Mouse (Mus musculus) heart, embryonic 12.5 days (tissue): ENCODE results near the gene Hspb8. TPM values are rescaled to one million over a fixed set of nuclear protein-coding genes. Genes with fewer than 3 reads are reported as not detected.
"Not testable (repeated sequence)": the region's sequence is repeated elsewhere in the genome, so short reads cannot be mapped to it uniquely, and the experiment has no call there.

Experiments used
- ATAC-seq: fragments of 200-750 bp; cut with Nextera tagmentation; 2 replicates; pipeline ENCODE4 v1.8.0; 2017; ENCODE audit warnings: moderate TSS enrichment, moderate library complexity; ENCODE audit not compliant: insufficient number of reproducible peaks, low FRiP score
- H3K27ac ChIP-seq: fragments of 300-500 bp; sonication (generic); 2 replicates; pipeline ENCODE4 v1.5.1; 2016; ENCODE audit warnings: mild to moderate bottlenecking, moderate library complexity; ENCODE audit not compliant: poor library complexity, severe bottlenecking
- H3K27me3 ChIP-seq: fragments of 300-500 bp; sonication (generic); replicated peaks from 2 replicates; pipeline ENCODE4 v1.6.1; 2016; ENCODE audit warnings: mild to moderate bottlenecking, moderate library complexity
- H3K36me3 ChIP-seq: fragments of 300-500 bp; sonication (generic); 2 replicates; pipeline ENCODE4 v1.6.1; 2016; ENCODE audit warnings: mild to moderate bottlenecking, moderate library complexity
- H3K4me1 ChIP-seq: fragments of 300-500 bp; sonication (generic); replicated peaks from 2 replicates; pipeline ENCODE4 v1.6.1; 2016; ENCODE audit warnings: mild to moderate bottlenecking
- H3K4me2 ChIP-seq: fragments of 300-500 bp; sonication (generic); 2 replicates; pipeline ENCODE4 v1.6.1; 2016; ENCODE audit warnings: mild to moderate bottlenecking, moderate library complexity
- H3K4me3 ChIP-seq: fragments of 300-500 bp; sonication (generic); 2 replicates; pipeline ENCODE4 v1.5.1; 2016; ENCODE audit warnings: mild to moderate bottlenecking
- H3K9ac ChIP-seq: fragments of 300-500 bp; sonication (generic); 2 replicates; pipeline ENCODE4 v1.6.1; 2016; ENCODE audit warnings: mild to moderate bottlenecking, moderate library complexity
- H3K9me3 ChIP-seq: fragments of 300-500 bp; sonication (generic); replicated peaks from 2 replicates; pipeline ENCODE4 v1.6.1; 2016; ENCODE audit warnings: mild to moderate bottlenecking, moderate library complexity
- WGBS: fragments of 180-500 bp; shearing (Covaris S2); methylation state at CpG from one replicate; pipeline ENCODE4 v1.1.7; 2016; 5-methylcytosine and 5-hydroxymethylcytosine counted together
- polyA plus RNA-seq: library from polyadenylated mRNA; unstranded; fragments of >200 nt; fragmentation: Nextera tagmentation; extraction: Ambion mirVana; gene quantifications from 2 replicates; pipeline ENCODE4 v1.2.1, GENCODE M21; 2016

Gene Hspb8
- polyA plus RNA-seq, 1 experiment from 2014 or later: 37.9 TPM

DNA sequence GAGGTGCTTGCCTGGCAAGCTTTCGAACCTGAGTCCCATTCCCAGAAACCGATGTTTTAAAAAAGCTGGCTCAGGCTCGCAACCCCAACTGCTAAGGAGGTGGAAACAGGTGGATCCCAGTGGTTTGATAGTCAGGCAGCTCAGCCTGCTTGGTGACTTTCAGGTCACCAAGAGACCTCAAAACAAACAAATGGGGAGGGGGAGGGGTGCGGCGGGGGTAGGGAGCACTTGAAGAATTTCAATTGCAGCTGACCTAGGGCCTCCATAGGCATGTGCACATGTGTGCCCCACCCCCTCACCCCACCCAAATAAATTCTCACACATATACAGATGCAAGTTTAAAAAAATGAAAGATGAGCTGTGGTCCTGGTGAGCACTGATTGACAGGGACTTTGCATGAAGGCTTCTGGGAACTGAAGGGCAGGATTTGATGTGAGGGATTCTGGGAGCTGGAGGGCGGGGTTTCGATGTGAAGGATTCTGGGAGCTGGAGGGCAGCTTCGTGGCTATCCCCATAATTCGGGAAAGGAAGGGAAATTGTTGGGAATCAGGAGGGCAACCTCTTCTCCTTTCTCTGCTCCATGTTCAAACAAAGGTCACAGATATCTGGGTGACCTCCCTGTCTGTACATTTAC lies 35.2 kb downstream of the Hspb8 start:
- no peak overlapping the region for H3K4me2 ChIP-seq
- no peak overlapping the region for H3K27ac ChIP-seq
- H3K4me3 ChIP-seq: no peak overlapping the region
- WGBS: 69% methylated on average over 9 of the region's 9 CpGs
- no peak overlapping the region for H3K9ac ChIP-seq
- H3K4me1 ChIP-seq: peaks cover 13% of the 10 kb centered on the region
- H3K27me3 ChIP-seq: no peaks in the 10 kb centered on the region
- no peaks in the 10 kb centered on the region for H3K9me3 ChIP-seq
- no peak for ATAC-seq
- H3K36me3 ChIP-seq: no peaks in the 10 kb centered on the region

DNA sequence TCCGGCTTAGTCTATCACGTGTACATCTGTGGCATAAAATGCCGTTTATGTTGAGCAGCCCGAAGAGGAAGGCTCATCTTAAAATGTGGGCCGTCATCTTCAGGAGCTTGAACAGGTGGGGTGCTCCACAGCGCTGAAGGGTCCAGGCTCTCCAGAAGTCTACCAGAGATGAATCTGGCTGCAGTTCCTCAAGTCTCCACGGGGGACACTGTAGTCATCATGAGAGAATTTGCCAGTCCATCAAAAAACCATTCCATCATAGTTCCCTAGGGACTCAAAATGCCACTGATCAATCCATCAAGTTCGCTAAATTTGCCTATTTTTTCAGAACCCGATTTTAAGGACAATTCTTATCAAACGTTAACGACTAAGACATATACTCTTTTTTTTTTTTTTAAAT lies 36.6 kb downstream of the Hspb8 start:
- Histone ChIP-seq H3K9ac (no peak overlapping the region), H3K27ac (no peak overlapping the region), H3K4me1 (peaks cover 13% of the 10 kb centered on the region), H3K27me3 (no peaks in the 10 kb centered on the region), H3K4me3 (no peak overlapping the region), H3K4me2 (no peak overlapping the region), H3K36me3 (no peaks in the 10 kb centered on the region), H3K9me3 (no peaks in the 10 kb centered on the region)
- ATAC-seq: no peak
- 40% methylated on average over 11 of the region's 11 CpGs for WGBS

DNA sequence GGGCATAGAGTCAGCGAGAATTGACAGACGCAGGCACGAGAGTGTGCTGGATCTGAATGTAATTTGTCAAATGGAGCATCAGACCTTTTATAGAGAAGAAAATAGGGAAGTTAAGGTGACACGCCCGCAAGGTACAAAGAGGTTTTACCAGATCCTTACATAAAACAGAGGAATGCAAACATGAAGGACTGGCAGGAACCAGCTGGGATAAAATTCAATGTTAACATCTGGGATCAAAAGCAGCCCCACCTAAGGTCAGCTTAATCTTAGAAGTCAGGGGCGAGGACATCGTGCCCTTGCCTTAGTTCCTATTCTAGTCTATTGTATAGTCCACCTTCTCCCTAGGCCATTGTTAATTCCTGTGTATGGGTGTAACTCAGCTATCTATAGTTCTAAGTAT lies 40.0 kb downstream of the Hspb8 start:
- not testable (repeated sequence) for H3K4me2 ChIP-seq, H3K4me1 ChIP-seq, H3K27ac ChIP-seq, ATAC-seq, H3K4me3 ChIP-seq, H3K36me3 ChIP-seq, H3K27me3 ChIP-seq, H3K9me3 ChIP-seq, H3K9ac ChIP-seq
- 90% methylated on average over 7 of the region's 7 CpGs for WGBS

DNA sequence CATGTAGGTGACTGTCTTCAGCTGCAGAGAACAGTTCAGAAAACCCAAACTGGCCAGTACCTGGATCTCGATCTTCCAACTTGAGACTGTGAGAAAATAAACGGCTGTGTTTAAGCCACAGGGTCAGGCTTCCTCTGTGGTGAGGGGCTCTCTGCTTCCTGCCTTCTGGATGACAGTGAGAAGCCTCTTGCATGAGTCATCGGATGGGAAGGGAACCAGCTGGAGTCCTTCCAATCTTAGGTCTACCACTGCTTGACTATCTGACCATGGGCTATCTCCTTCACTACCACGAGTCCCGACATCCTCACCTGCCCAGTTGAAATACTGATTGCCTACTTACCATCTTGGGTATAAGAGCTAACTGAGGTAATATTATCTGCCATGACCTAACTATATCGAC lies 40.9 kb downstream of the Hspb8 start:
- Histone ChIP-seq H3K9me3 (no peaks in the 10 kb centered on the region), H3K36me3 (no peaks in the 10 kb centered on the region), H3K4me3 (no peak overlapping the region), H3K4me2 (no peak overlapping the region), H3K4me1 (no peaks in the 10 kb centered on the region), H3K27me3 (0 out of 2 replicates have a peak, but pooled peaks cover 3% of the 10 kb centered on the region), H3K27ac (no peak overlapping the region), H3K9ac (no peak overlapping the region)
- ATAC-seq: no peak
- WGBS: 70% methylated on average over 6 of the region's 6 CpGs

DNA sequence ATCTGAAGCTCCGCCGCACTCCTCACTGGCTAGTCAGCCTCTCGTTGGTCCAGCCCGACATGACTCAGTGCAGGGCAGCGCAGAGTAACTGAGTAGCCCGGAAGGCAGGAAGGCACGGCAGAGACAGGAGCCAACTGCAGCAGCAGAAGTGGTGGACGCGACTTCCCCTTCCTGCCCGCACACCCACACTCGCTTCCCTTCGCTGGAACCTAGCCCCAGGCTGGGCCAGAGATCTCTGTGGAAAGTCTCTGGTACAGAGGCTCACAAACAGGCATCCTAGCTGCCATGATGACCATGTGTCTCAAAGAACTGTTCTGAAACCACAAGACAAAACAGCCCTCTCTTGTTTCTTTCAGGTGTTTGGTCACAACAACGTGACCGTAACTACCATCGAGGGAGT lies 41.4 kb downstream of the Hspb8 start:
- Histone ChIP-seq H3K4me3 (no peak overlapping the region), H3K27me3 (0 out of 2 replicates have a peak, but pooled peaks cover 3% of the 10 kb centered on the region), H3K27ac (no peak overlapping the region), H3K9me3 (no peaks in the 10 kb centered on the region), H3K36me3 (no peaks in the 10 kb centered on the region), H3K9ac (no peak overlapping the region), H3K4me1 (no peaks in the 10 kb centered on the region), H3K4me2 (no peak overlapping the region)
- WGBS: 68% methylated on average over 15 of the region's 15 CpGs
- no peak for ATAC-seq

DNA sequence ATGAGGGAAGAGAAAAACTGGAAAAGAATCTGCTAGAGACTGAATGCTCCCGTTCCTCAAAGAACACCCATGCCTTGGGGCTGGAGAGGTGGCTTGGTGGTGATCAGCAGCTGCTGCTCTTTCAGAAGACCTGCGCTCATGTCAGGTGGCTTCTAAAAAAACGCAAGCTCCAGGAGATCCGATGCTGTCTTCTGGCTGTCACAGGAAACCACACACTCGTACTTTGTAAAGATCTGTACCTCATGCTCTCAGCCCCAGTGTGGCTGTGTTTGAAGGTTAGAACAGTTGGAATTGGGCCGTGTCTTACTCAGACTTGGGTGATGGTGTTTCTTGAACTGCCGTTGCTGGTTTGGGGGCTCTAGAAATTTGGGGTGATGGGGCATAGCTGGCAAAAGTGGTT lies 42.3 kb downstream of the Hspb8 start:
- WGBS: 79% methylated on average over 7 of the region's 7 CpGs
- Histone ChIP-seq H3K4me3 (no peak overlapping the region), H3K27ac (no peak overlapping the region), H3K9ac (no peak overlapping the region), H3K4me1 (no peaks in the 10 kb centered on the region), H3K27me3 (0 out of 2 replicates have a peak, but pooled peaks cover 3% of the 10 kb centered on the region), H3K9me3 (no peaks in the 10 kb centered on the region), H3K4me2 (no peak overlapping the region), H3K36me3 (no peaks in the 10 kb centered on the region)
- no peak for ATAC-seq

DNA sequence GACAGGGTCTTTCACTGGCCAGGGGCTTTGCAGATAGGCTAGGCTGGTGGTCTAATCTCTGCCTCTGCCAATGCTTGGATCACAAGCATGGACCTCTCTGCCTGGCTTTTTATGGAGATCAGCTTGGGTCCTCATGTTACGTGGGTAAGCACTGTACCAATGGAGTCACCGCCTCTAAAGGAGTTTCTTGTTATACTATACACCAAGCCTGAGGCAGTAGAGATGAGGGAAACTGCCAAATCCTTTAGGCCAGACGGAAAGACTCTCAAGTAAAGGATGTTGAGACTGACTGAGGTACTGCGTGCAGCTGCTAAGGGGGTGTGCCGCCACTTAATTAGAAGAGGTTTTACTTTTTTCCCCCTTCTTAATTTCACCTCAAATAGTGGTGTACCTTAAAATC lies 43.8 kb downstream of the Hspb8 start:
- Histone ChIP-seq H3K4me1 (no peaks in the 10 kb centered on the region; the same call in 1 of the 2 replicates), H3K4me2 (no peak overlapping the region), H3K27me3 (peaks cover 14% of the 10 kb centered on the region; the same call in 1 of the 2 replicates), H3K36me3 (no peaks in the 10 kb centered on the region), H3K9me3 (no peaks in the 10 kb centered on the region), H3K4me3 (no peak overlapping the region), H3K9ac (no peak overlapping the region), H3K27ac (no peak overlapping the region)
- 71% methylated on average over 5 of the region's 5 CpGs for WGBS
- ATAC-seq: no peak

DNA sequence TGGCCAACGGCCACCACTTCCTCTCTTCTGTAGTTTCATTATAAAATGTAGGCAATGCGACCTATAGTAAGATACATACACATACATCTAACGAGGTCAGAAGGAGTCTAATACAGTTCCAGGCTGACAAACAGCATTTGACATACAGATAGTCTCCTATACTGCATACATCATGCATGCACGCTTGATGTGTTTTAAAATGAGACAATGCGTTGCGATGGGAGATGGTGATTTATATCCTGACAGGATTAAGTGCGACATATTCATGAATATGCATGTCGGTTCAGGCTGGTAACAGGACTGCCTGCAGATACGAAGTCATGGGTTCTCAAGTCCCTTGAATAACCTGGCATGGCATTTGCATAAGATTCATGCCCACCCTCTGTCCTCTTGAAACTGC lies 54.7 kb downstream of the Hspb8 start:
- ATAC-seq: no peak
- Histone ChIP-seq H3K9me3 (no peaks in the 10 kb centered on the region), H3K9ac (no peak overlapping the region), H3K4me3 (no peak overlapping the region), H3K4me1 (no peaks in the 10 kb centered on the region), H3K4me2 (no peak overlapping the region), H3K27me3 (0 out of 2 replicates have a peak, but pooled peaks cover 5% of the 10 kb centered on the region), H3K36me3 (no peaks in the 10 kb centered on the region), H3K27ac (no peak overlapping the region)
- WGBS: 81% methylated on average over 9 of the region's 9 CpGs

DNA sequence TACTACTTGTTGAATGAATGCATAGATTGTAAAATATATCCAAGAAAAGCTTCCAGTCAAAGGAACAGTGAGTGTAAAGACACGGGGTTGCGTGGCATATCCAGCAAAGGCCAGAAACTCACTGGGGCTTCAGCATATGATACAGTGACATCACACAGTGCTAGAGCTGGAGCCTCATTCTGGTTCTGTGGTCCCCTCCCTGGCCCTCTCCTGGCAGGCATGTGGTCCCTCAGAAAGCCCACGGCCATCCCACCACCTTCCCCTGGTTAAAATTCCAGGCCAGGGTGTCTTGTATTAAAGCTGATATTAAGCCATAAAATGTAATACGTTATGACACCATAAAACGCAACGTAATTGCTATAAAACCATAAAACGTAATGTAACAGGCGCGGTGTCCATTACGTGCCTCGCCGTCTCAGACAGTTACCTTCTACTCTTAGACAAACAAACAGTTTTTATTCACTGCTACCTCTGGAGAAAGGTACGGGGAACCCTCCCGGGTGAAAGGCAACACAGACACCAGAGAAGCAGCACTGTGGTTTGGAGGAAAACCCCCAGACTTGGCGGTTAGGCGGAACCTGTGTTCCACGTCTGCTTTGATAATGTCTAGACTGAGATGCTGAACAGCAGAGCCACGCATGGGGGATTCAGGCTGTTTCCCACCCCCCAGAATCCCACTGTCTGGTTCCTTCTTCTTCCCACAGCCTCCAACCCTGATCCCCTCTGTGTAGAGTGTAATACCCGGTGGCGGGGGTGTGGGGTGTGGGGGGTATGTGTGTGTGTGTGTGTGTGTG lies 55.6 kb downstream of the Hspb8 start:
- Histone ChIP-seq H3K27me3 (no peaks in the 10 kb centered on the region), H3K36me3 (no peaks in the 10 kb centered on the region), H3K4me3 (no peak overlapping the region), H3K4me2 (no peak overlapping the region), H3K9me3 (no peaks in the 10 kb centered on the region), H3K9ac (no peak overlapping the region), H3K27ac (no peak overlapping the region), H3K4me1 (no peaks in the 10 kb centered on the region)
- ATAC-seq: no peak
- WGBS: 80% methylated on average over 20 of the region's 20 CpGs

DNA sequence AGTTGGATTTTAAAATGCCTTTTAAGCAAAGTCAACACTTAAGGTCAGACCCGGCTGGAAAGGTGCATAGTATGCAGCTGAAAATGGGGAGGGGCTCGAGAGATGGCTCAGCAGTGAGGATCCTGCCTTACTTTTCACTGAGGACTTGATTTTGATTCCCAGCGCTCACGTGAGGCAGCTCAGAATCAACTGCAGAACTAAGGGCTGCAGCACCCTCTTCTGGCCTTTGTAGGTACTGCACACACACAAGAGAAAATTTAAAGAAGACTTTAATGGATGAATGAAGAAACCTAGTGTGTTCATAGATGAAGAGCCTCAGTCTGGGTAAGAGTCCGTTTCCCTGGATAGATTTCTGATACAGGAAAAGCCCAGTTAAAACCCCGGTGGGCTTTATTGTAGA lies 61.3 kb downstream of the Hspb8 start:
- ATAC-seq: no peak
- H3K27me3 ChIP-seq: no peaks in the 10 kb centered on the region
- 66% methylated on average over 6 of the region's 6 CpGs for WGBS

DNA sequence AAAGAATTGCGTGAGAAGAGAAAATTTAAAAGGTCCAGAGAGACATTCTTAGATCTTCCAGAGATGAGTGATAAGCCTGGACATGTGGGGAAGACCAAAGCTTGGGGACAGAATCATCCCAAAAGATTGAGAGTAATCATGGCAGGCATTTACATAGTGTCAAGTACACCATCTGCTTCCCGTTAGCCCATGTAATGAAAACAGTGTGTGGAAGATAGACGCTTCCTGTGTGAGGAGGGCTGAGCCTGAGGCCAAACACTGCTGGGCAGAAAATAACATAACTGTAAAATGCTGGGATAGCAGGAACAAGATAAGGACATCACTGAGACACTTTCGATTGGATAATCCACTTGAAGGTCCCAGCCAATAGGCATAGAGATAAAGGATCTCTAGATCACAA lies 61.9 kb downstream of the Hspb8 start:
- 0 out of 2 replicates have a peak, but pooled peaks have one; percentile 39 for ATAC-seq

More for the DNA sequence above, 61.3 kb downstream of the Hspb8 start:
- peaks cover 4% of the 10 kb centered on the region for H3K9me3 ChIP-seq
- no peak overlapping the region for H3K4me3 ChIP-seq
- no peak overlapping the region for H3K4me2 ChIP-seq
- no peaks in the 10 kb centered on the region for H3K4me1 ChIP-seq
- H3K27ac ChIP-seq: no peak overlapping the region
- no peak overlapping the region for H3K9ac ChIP-seq
- H3K36me3 ChIP-seq: no peaks in the 10 kb centered on the region

More for the DNA sequence above, 61.9 kb downstream of the Hspb8 start:
- H3K9me3 ChIP-seq: peaks cover 4% of the 10 kb centered on the region
- H3K36me3 ChIP-seq: no peaks in the 10 kb centered on the region
- 44% methylated on average over 4 of the region's 4 CpGs for WGBS
- H3K4me3 ChIP-seq: no peak overlapping the region
- H3K27me3 ChIP-seq: no peaks in the 10 kb centered on the region
- no peak overlapping the region for H3K27ac ChIP-seq
- no peaks in the 10 kb centered on the region for H3K4me1 ChIP-seq
- no peak overlapping the region for H3K9ac ChIP-seq
- no peak overlapping the region for H3K4me2 ChIP-seq
